Mouse (Mus musculus) lung, postnatal 0 days (tissue): ENCODE measurements around the gene Mms19. TPM values are rescaled to one million over a fixed set of nuclear protein-coding genes. Genes with fewer than 3 reads are reported as not detected.

Experiments used
- ATAC-seq: fragments of 200-750 bp; cut with Nextera tagmentation; 2 replicates; pipeline ENCODE4 v1.8.0; 2017; ENCODE audit warnings: moderate library complexity
- DNase-seq: peaks from one replicate; pipeline ENCODE4 v3.0.0-alpha.2; 2016; ENCODE audit warnings: low spot score
- H3K27ac ChIP-seq: fragments of 300-500 bp; sonication (generic); 2 replicates; pipeline ENCODE4 v1.5.1; 2014; ENCODE audit warnings: antibody characterized with exemption, mild to moderate bottlenecking, low read length, mixed read lengths
- H3K27me3 ChIP-seq: fragments of 300-500 bp; sonication (generic); replicated peaks from 2 replicates; pipeline ENCODE4 v1.6.1; 2014; ENCODE audit warnings: low read length, mixed read lengths; ENCODE audit not compliant: insufficient read depth
- H3K36me3 ChIP-seq: fragments of 300-500 bp; sonication (generic); 2 replicates; pipeline ENCODE4 v1.6.1; 2014; ENCODE audit warnings: low read length, mixed read lengths; ENCODE audit not compliant: insufficient read depth
- H3K4me1 ChIP-seq: fragments of 300-500 bp; sonication (generic); 2 replicates; pipeline ENCODE4 v1.6.1; 2014; ENCODE audit warnings: antibody characterized with exemption, low read depth, low read length, mixed read lengths; ENCODE audit not compliant: insufficient read depth
- H3K4me2 ChIP-seq: fragments of 300-500 bp; sonication (generic); replicated peaks from 2 replicates; pipeline ENCODE4 v1.6.1; 2014; ENCODE audit warnings: low read depth, mild to moderate bottlenecking, low read length, moderate library complexity, mixed read lengths
- H3K4me3 ChIP-seq: fragments of 300-500 bp; sonication (generic); 2 replicates; pipeline ENCODE4 v1.5.1; 2014; ENCODE audit warnings: low read depth, low read length
- H3K9ac ChIP-seq: fragments of 300-500 bp; sonication (generic); replicated peaks from 2 replicates; pipeline ENCODE4 v1.6.1; 2014; ENCODE audit warnings: low read depth, mild to moderate bottlenecking
- H3K9me3 ChIP-seq: fragments of 300-500 bp; sonication (generic); 2 replicates; pipeline ENCODE4 v1.6.1; 2016; ENCODE audit warnings: low read length, mixed read lengths
- CTCF ChIP-seq: IDR thresholded peaks from 2 replicates; pipeline ENCODE4 v1.5.1; 2016; ENCODE audit warnings: antibody characterized with exemption, mild to moderate bottlenecking
- EP300 ChIP-seq: IDR thresholded peaks from 2 replicates; pipeline ENCODE4 v1.6.1; 2016; ENCODE audit warnings: antibody characterized with exemption, mild to moderate bottlenecking, control low read depth
- WGBS: fragments of 180-500 bp; shearing (Covaris S2); extraction: QIAGEN DNeasy Blood & Tissue Kit; methylation state at CpG from one replicate; pipeline ENCODE4 v1.1.7; 2014; 5-methylcytosine and 5-hydroxymethylcytosine counted together
- polyA plus RNA-seq: library from polyadenylated mRNA; unstranded; fragments of >200 nt; fragmentation: Nextera tagmentation; extraction: Ambion mirVana; gene quantifications from 2 replicates; pipeline ENCODE4 v1.2.1, GENCODE M21; 2015

Gene Mms19
- polyA plus RNA-seq, 1 experiment from 2014 or later = 12.8 TPM

GRCm38 (mm10) chr19:41898860-41899259, 82.1 kb downstream of the Mms19 start:
- WGBS = 47% methylated on average over 4 of the region's 4 CpGs

DNA sequence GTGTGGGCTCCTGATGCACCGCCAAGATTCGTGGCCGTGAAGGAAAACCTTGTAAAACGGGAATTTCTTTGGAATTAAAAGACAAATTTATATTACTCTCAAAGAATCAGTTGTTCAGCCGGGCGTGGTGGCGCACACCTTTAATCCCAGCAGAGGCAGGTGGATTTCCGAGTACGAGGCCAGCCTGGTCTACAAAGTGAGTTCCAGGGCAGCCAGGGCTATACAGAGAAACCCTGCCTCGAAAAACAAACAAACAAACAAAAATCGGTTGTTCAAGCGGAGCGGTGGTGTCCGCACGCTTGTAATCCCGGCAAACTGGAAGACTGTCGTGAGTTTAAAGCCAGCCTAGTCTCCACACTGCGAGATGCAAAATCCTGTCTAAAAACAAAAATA, 84.6 kb downstream of the Mms19 start:
- WGBS = 12% methylated on average over 18 of the region's 18 CpGs
- Histone ChIP-seq H3K4me2 (peak overlapping the region; percentile 89), H3K27me3 (no peaks in the 10 kb centered on the region), H3K4me1 (peaks cover 9% of the 10 kb centered on the region; the same call in 1 of the 2 replicates), H3K4me3 (peak overlapping the region; percentile 67), H3K9me3 (no peaks in the 10 kb centered on the region), H3K9ac (no peak overlapping the region), H3K27ac (no peak overlapping the region), H3K36me3 (no peaks in the 10 kb centered on the region)
- ATAC-seq = 0 out of 2 replicates have a peak, but pooled peaks have one; percentile 7
- DNase-seq = no peak
- TF ChIP-seq EP300 = no peak
- no peak for TF ChIP-seq CTCF

More at GRCm38 (mm10) chr19:41898860-41899259, 82.1 kb downstream of the Mms19 start:
- TF ChIP-seq EP300 (no peak), CTCF (peak; percentile 80)
- no peak overlapping the region for H3K4me2 ChIP-seq
- H3K9ac ChIP-seq = no peak overlapping the region
- H3K4me1 ChIP-seq = peaks cover 9% of the 10 kb centered on the region; the same call in 1 of the 2 replicates
- H3K27me3 ChIP-seq = no peaks in the 10 kb centered on the region
- no peak overlapping the region for H3K4me3 ChIP-seq
- DNase-seq = peak; percentile 77
- no peaks in the 10 kb centered on the region for H3K9me3 ChIP-seq
- H3K27ac ChIP-seq = no peak overlapping the region
- ATAC-seq = no peak
- no peaks in the 10 kb centered on the region for H3K36me3 ChIP-seq

DNA sequence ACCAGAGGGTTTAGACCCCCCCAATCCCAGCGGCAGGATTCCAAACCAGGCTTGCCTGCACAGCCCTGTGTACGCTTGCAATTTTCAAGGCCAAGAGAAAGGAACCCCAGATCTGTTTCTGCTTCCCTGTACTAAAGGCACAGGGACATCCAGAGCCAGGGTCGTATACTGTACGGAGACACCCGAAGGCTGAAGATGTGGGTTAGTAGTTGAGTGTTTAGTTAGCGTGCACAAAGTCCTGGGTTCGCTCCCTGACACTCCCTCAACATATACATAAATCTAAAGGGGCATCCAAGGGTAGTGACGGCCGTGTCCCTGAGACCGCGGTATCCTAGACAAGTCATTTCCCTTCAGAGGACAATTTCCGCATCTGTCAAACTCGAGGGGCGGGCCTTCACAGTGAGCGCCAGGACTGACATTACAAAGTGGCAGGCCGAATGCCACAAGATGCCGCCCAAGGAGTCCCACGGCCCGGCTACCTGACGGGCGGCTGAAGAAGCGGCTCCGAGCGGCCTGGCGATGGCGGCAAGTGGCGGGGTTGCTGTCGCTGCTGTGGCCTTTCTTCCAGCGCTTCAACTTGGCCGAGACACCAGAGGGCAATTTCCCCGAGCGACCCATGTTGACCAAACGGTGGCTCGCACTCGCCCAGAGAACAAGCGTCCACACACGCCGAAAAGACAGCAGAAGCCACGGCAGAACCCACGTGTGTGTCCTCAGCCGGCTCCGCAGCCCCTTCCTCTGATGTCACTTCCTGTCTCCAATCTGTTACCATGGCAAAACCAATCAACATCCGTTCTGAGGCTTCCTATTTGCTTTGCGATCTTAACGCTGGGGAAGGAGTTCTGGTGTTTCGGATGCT, 85.3 kb downstream of the Mms19 start, which contains the start of gene Rrp12:
Gene Rrp12 (minus strand): TSS at position 714 of the 859 bp plus-strand sequence.
- H3K27ac ChIP-seq = no peak within 1 kb of the TSS
- H3K4me3 ChIP-seq = peak within 1 kb of the TSS; percentile 67
- under 1% methylated on average over 46 of the region's 46 CpGs for WGBS
- no peaks in the 10 kb centered on the region for H3K36me3 ChIP-seq
- no peaks in the 10 kb centered on the region for H3K9me3 ChIP-seq
- TF ChIP-seq CTCF (no peak), EP300 (peak; percentile 33)
- H3K4me1 ChIP-seq = peaks cover 9% of the 10 kb centered on the region; the same call in 1 of the 2 replicates
- DNase-seq (peak; percentile 99), ATAC-seq (peak; percentile 96)
- peak within 1 kb of the TSS; percentile 89 for H3K4me2 ChIP-seq
- H3K27me3 ChIP-seq = no peaks in the 10 kb centered on the region
- H3K9ac ChIP-seq = 0 out of 2 replicates have a peak within 1 kb of the TSS, but pooled peaks have one; percentile 39

GRCm38 (mm10) chr19:41894959-41895358, 86.0 kb downstream of the Mms19 start:
- peaks cover 9% of the 10 kb centered on the region; the same call in 1 of the 2 replicates for H3K4me1 ChIP-seq
- no peaks in the 10 kb centered on the region for H3K9me3 ChIP-seq
- H3K4me2 ChIP-seq = peak overlapping the region; percentile 89
- TF ChIP-seq CTCF (no peak), EP300 (no peak)
- DNase-seq (no peak), ATAC-seq (no peak)
- H3K36me3 ChIP-seq = no peaks in the 10 kb centered on the region
- H3K27me3 ChIP-seq = no peaks in the 10 kb centered on the region
- H3K9ac ChIP-seq = 0 out of 2 replicates have a peak overlapping the region, but pooled peaks have one; percentile 1
- peak overlapping the region; percentile 67; the same call in 1 of the 2 replicates for H3K4me3 ChIP-seq
- no peak overlapping the region for H3K27ac ChIP-seq
- WGBS = 26% methylated on average over 7 of the region's 7 CpGs

Other genes with a start within 250 kb of the Mms19 start
- 0.10 and 0.16 TPM in 2 replicates for gene Slit1, start 237.5 kb downstream of the Mms19 start, polyA plus RNA-seq
- gene Arhgap19, start 179.1 kb downstream of the Mms19 start, polyA plus RNA-seq = 2.1 and 2.8 TPM in 2 replicates
- gene Frat1, start 151.2 kb downstream of the Mms19 start, polyA plus RNA-seq = 12.8 and 14.1 TPM in 2 replicates
- gene Frat2, start 133.0 kb downstream of the Mms19 start, polyA plus RNA-seq = 4.6 and 5.9 TPM in 2 replicates
- 2.7 and 2.9 TPM in 2 replicates for gene Rrp12, start 85.0 kb downstream of the Mms19 start, polyA plus RNA-seq
- gene Pgam1, start 69.2 kb downstream of the Mms19 start, polyA plus RNA-seq = 152 TPM in 2 replicates
- gene Exosc1, start 47.7 kb downstream of the Mms19 start, polyA plus RNA-seq = 43.4 and 45.2 TPM in 2 replicates
- gene Zdhhc16, start 47.7 kb downstream of the Mms19 start, polyA plus RNA-seq = 46.9 and 55.1 TPM in 2 replicates
- 21.3 and 23.2 TPM in 2 replicates for gene Ubtd1, start 606 bp upstream of the Mms19 start, polyA plus RNA-seq
- gene Ankrd2, start 54.8 kb upstream of the Mms19 start, polyA plus RNA-seq = 0.53 and 0.62 TPM in 2 replicates
- 4.9 and 6.4 TPM in 2 replicates for gene Hoga1, start 64.5 kb upstream of the Mms19 start, polyA plus RNA-seq
- gene 4933411K16Rik, start 71.1 kb upstream of the Mms19 start, polyA plus RNA-seq = 0.10 and 0.14 TPM in 2 replicates
- gene Morn4, start 105.2 kb upstream of the Mms19 start, polyA plus RNA-seq = 5.5 and 5.8 TPM in 2 replicates
- gene Pi4k2a, start 109.3 kb upstream of the Mms19 start, polyA plus RNA-seq = 24.2 and 24.6 TPM in 2 replicates
- gene Avpi1, start 147.9 kb upstream of the Mms19 start, polyA plus RNA-seq = 114 and 135 TPM in 2 replicates
- 23.0 and 23.1 TPM in 2 replicates for gene Marveld1, start 166.2 kb upstream of the Mms19 start, polyA plus RNA-seq
- 25.3 and 27.7 TPM in 2 replicates for gene Zfyve27, start 182.8 kb upstream of the Mms19 start, polyA plus RNA-seq
- gene Sfrp5, start 221.1 kb upstream of the Mms19 start, polyA plus RNA-seq = 0.18 TPM in 1 of 2 replicates, not detected in the other